Mouse (Mus musculus) heart, postnatal 0 days (tissue): ENCODE results near the gene Mybpc1. TPM values are rescaled to one million over a fixed set of nuclear protein-coding genes. Genes with fewer than 3 reads are reported as not detected.

Experiments used
- ATAC-seq: fragments of 200-750 bp; cut with Nextera tagmentation; 2 replicates; pipeline ENCODE4 v1.8.0; 2017; ENCODE audit warnings: low read depth, moderate number of reproducible peaks, moderate library complexity; ENCODE audit not compliant: insufficient read depth
- DNase-seq: peaks from one replicate; pipeline ENCODE4 v3.0.0-alpha.2; 2016; ENCODE audit warnings: low spot score
- H3K27ac ChIP-seq: fragments of 300-500 bp; sonication (generic); 2 replicates; pipeline ENCODE4 v1.5.1; 2014; ENCODE audit warnings: low read depth, mild to moderate bottlenecking
- H3K27me3 ChIP-seq: fragments of 300-500 bp; sonication (generic); 2 replicates; pipeline ENCODE4 v1.6.1; 2014; ENCODE audit warnings: low read length, mixed read lengths; ENCODE audit not compliant: control insufficient read depth, insufficient read depth
- H3K36me3 ChIP-seq: fragments of 300-500 bp; sonication (generic); replicated peaks from 2 replicates; pipeline ENCODE4 v1.6.1; 2014; ENCODE audit warnings: low read length, mixed read lengths; ENCODE audit not compliant: control insufficient read depth, insufficient read depth
- H3K4me1 ChIP-seq: fragments of 300-500 bp; sonication (generic); 2 replicates; pipeline ENCODE4 v1.6.1; 2014; ENCODE audit warnings: antibody characterized with exemption; ENCODE audit not compliant: control insufficient read depth, insufficient read depth
- H3K4me2 ChIP-seq: fragments of 300-500 bp; sonication (generic); 2 replicates; pipeline ENCODE4 v1.6.1; 2014; ENCODE audit warnings: low read depth, mild to moderate bottlenecking, low read length, moderate library complexity
- H3K4me3 ChIP-seq: fragments of 300-500 bp; sonication (generic); 2 replicates; pipeline ENCODE4 v1.5.1; 2014; ENCODE audit warnings: low read depth, low read length
- H3K9ac ChIP-seq: fragments of 300-500 bp; sonication (generic); replicated peaks from 2 replicates; pipeline ENCODE4 v1.6.1; 2014; ENCODE audit warnings: low read depth, low read length, mixed read lengths
- H3K9me3 ChIP-seq: fragments of 300-500 bp; sonication (generic); replicated peaks from 2 replicates; pipeline ENCODE4 v1.6.1; 2016; ENCODE audit warnings: low read length; ENCODE audit not compliant: control insufficient read depth
- CTCF ChIP-seq: IDR thresholded peaks from 2 replicates; pipeline ENCODE4 v1.5.1; 2016; ENCODE audit warnings: antibody characterized with exemption, control low read depth, low read depth
- EP300 ChIP-seq: IDR thresholded peaks from 2 replicates; pipeline ENCODE4 v1.6.1; 2016; ENCODE audit warnings: antibody characterized with exemption, low read depth
- WGBS: fragments of 180-500 bp; shearing (Covaris S2); extraction: QIAGEN DNeasy Blood & Tissue Kit; methylation state at CpG from one replicate; pipeline ENCODE4 v1.1.7; 2014; 5-methylcytosine and 5-hydroxymethylcytosine counted together
- polyA plus RNA-seq: library from polyadenylated mRNA; unstranded; fragments of >200 nt; fragmentation: Nextera tagmentation; extraction: Ambion mirVana; gene quantifications from 2 replicates; pipeline ENCODE4 v1.2.1, GENCODE M21; 2015
- total RNA-seq: library from RNA; depleted of rRNA; stranded (reverse); fragments of >200 nt; gene quantifications from 2 replicates; pipeline ENCODE4 v1.2.3, GENCODE M21; 2014; ENCODE audit warnings: low replicate concordance

Gene Mybpc1
- total and polyA plus RNA-seq, 2 experiments from 2014 or later, result 0.78 TPM; not detected in 1

DNA sequence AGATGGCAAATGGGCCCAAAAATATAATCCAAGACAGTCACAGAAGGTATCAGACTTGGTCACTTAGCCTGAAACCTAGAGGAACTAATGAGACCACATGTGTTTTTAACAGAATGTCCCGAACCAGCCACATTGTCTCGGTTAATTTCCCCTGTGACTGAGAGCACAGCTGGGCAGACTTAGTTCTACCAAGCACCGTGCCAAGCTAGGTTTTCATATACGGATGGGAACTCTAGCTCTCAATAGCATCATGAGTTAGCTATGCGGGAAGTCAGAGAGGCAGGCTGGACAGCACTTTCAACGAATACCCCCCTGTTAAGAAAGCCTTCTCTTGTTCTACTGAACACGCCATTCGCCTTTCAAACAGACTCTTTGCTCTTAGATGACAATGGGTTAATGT, 1.1 kb upstream of the Mybpc1 start:
- H3K4me1 ChIP-seq, result no peaks in the 10 kb centered on the region
- DNase-seq (no peak), ATAC-seq (no peak)
- no peaks in the 10 kb centered on the region for H3K9me3 ChIP-seq
- no peak overlapping the region for H3K4me3 ChIP-seq
- 79% methylated on average over 8 of the region's 8 CpGs for WGBS
- H3K27ac ChIP-seq, result no peak overlapping the region
- no peaks in the 10 kb centered on the region for H3K36me3 ChIP-seq
- no peak overlapping the region for H3K4me2 ChIP-seq
- H3K9ac ChIP-seq, result no peak overlapping the region
- TF ChIP-seq EP300 (no peak), CTCF (no peak)
- no peaks in the 10 kb centered on the region for H3K27me3 ChIP-seq

DNA sequence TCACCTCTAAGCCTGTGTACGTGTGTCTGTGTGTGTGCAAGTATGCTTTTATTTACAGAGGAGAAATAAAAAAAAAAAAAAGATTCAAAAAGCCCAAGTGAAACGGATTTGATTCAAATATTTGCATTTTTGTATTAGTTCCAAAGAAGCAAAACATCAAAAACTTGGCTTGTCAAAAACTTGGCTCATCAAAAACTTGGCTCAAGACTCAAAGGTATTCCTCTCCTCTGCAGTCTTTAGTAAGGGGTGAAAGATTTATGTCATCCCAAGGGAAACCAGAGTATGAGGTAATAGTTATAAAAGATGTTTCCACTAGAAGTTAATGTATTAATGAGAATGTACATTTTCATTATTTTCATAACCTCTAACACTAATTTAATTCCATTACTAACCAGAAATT, 1.2 kb downstream of the Mybpc1 start:
- no peaks in the 10 kb centered on the region for H3K27me3 ChIP-seq
- H3K9me3 ChIP-seq, result no peaks in the 10 kb centered on the region
- 61% methylated on average over 2 of the region's 2 CpGs for WGBS
- no peak overlapping the region for H3K27ac ChIP-seq
- H3K9ac ChIP-seq, result no peak overlapping the region
- no peak overlapping the region for H3K4me2 ChIP-seq
- TF ChIP-seq CTCF, result no peak
- no peak for TF ChIP-seq EP300
- no peaks in the 10 kb centered on the region for H3K4me1 ChIP-seq
- ATAC-seq (no peak), DNase-seq (no peak)
- H3K36me3 ChIP-seq, result no peaks in the 10 kb centered on the region
- H3K4me3 ChIP-seq, result no peak overlapping the region

DNA sequence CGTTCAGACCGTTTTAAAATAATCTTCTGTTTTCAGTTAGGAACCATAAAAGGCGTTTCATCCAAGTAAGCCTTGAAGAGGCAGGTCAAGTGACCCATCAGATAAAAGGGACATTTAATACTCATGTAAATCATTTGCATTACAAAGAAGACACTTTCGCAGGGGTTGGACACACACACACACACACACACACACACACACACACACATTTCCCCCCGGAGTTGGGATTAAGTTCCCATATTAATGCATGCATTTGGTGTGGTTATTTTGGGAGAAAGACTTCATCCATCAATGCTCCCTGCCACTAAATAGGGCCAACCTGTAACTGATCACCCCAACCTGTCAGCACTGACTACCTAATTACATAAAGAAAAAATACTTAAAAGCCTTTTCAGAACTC, 1.7 kb downstream of the Mybpc1 start:
- no peak overlapping the region for H3K4me3 ChIP-seq
- no peak for ATAC-seq
- 67% methylated on average over 5 of the region's 5 CpGs for WGBS
- DNase-seq, result no peak
- H3K9ac ChIP-seq, result no peak overlapping the region
- H3K4me1 ChIP-seq, result no peaks in the 10 kb centered on the region
- H3K27me3 ChIP-seq, result no peaks in the 10 kb centered on the region
- TF ChIP-seq CTCF (no peak), EP300 (no peak)
- H3K9me3 ChIP-seq, result no peaks in the 10 kb centered on the region
- no peaks in the 10 kb centered on the region for H3K36me3 ChIP-seq
- H3K4me2 ChIP-seq, result no peak overlapping the region
- no peak overlapping the region for H3K27ac ChIP-seq

DNA sequence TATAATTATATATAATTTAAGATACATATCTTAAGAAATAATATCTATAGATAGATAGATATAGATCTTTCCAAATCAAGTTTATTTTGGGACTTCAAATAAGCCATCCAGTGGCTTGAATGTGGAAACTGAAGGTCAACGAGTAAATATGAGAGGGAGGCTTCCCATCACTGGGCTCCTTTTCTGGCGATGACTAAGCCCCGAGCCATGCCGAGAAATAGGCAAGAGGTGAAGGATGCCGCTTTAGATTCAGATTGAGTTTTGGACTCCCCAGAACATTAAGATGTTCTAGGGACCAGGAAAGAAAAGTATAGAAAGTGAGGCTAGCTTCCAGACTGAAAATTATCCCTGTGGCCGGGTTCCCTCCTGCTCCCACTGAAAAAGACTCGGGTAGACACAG, 4.4 kb downstream of the Mybpc1 start:
- Histone ChIP-seq H3K27ac (no peak overlapping the region), H3K36me3 (no peaks in the 10 kb centered on the region), H3K9me3 (no peaks in the 10 kb centered on the region), H3K4me1 (no peaks in the 10 kb centered on the region), H3K27me3 (no peaks in the 10 kb centered on the region), H3K4me3 (no peak overlapping the region), H3K4me2 (no peak overlapping the region), H3K9ac (no peak overlapping the region)
- no peak for TF ChIP-seq EP300
- DNase-seq (no peak), ATAC-seq (no peak)
- 84% methylated on average over 7 of the region's 7 CpGs for WGBS

GRCm38 (mm10) chr10:88592316-88592715, 12.6 kb downstream of the Mybpc1 start:
- Histone ChIP-seq H3K9me3 (no peaks in the 10 kb centered on the region), H3K27me3 (no peaks in the 10 kb centered on the region), H3K9ac (no peak overlapping the region), H3K27ac (no peak overlapping the region), H3K4me1 (no peaks in the 10 kb centered on the region), H3K4me3 (no peak overlapping the region), H3K4me2 (no peak overlapping the region), H3K36me3 (no peaks in the 10 kb centered on the region)
- ATAC-seq, result no peak
- DNase-seq, result no peak
- 77% methylated on average over 4 of the region's 4 CpGs for WGBS
- TF ChIP-seq EP300, result no peak
- TF ChIP-seq CTCF, result no peak

DNA sequence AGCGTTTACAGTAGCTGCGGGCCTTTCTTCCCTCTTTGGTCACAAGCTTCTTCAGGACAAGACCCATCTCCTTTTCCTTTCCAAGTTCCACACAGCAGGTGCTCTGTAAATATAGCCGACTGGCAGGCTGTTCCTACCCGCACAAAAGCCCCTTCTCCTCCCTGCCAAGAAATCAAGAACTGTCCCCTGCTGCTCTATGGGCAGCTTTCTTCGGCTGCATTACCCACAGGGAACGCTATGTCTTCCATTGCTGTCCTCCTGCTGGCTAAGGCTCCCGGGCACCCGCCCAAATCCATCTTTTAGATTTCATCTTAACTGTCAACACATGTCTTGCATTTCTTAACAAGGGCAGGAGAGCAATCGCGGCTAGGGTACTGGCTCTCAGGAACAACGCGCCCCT, 13.9 kb downstream of the Mybpc1 start:
- H3K4me2 ChIP-seq, result no peak overlapping the region
- no peak overlapping the region for H3K9ac ChIP-seq
- H3K4me3 ChIP-seq, result no peak overlapping the region
- no peaks in the 10 kb centered on the region for H3K27me3 ChIP-seq
- no peaks in the 10 kb centered on the region for H3K9me3 ChIP-seq
- TF ChIP-seq CTCF (no peak), EP300 (no peak)
- H3K4me1 ChIP-seq, result no peaks in the 10 kb centered on the region
- no peak for ATAC-seq
- H3K27ac ChIP-seq, result no peak overlapping the region
- WGBS, result 54% methylated on average over 12 of the region's 12 CpGs
- H3K36me3 ChIP-seq, result no peaks in the 10 kb centered on the region
- DNase-seq, result no peak
